Mouse (Mus musculus) frontal cortex, adult 2 months (tissue): ENCODE measurements around the gene Dock4. TPM values are rescaled to one million over a fixed set of nuclear protein-coding genes. Genes with fewer than 3 reads are reported as not detected.

Experiments
- DNase-seq, 2 experiments: peaks; one replicate each; pipeline ENCODE4 v3.0.0; 2022; ENCODE audit warnings: low spot score in 1 of 2; ENCODE audit errors: extremely low spot score in 1 of 2
- polyA plus RNA-seq: library from polyadenylated mRNA; depleted of rRNA; stranded (reverse); fragments of >200 nt; gene quantifications from 2 replicates; pipeline ENCODE4 v1.2.3, GENCODE M21; 2012; rRNA removed

Dock4 gene
- 26.9 and 28.8 TPM in 2 replicates for polyA plus RNA-seq

DNA sequence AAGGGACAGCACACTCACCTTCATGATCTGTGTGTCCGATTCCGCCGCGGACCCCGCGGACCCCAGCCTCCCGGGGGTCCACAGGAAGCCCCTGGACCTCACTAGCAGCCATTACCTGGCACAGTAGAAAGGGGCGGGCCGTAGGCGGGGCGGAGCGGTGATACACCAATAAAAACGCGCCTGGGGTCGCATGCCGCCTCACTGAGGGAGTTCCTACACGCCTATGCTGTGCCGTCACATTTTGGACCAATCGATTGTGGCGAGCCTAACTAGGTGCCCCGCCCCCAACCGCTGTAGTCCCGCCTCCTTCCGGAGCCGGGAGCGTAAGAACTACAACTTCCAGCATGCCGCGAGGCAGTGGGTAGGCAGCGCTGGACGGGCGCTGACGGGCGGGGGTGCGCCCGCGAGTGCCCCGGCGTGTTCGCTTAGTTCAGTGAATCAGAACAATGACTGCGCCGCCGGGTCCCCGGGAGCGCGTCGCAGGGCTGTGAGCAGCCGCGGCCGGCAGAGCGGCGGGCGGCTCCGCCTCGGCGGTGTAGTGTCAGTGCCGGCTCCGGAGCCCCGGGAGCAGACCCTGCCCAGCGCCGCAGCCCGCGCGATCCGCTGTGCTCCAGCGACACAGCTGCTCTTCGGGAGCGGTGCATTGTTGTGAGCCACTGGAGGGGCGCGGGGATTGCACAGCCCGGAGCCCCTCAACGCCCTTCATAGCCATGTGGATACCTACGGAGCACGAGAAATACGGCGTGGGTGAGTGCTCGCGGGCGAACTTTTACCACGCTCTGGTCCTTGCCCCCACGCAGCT lies at the start of gene Dock4, which contains the start of gene Zfp277:
Gene Dock4 (plus strand): TSS at position 305 of the 802 bp plus-strand sequence.
Gene Zfp277 (minus strand): TSS at position 255 of the 802 bp plus-strand sequence.
- DNase-seq, result peak; percentile 99 to 100

DNA sequence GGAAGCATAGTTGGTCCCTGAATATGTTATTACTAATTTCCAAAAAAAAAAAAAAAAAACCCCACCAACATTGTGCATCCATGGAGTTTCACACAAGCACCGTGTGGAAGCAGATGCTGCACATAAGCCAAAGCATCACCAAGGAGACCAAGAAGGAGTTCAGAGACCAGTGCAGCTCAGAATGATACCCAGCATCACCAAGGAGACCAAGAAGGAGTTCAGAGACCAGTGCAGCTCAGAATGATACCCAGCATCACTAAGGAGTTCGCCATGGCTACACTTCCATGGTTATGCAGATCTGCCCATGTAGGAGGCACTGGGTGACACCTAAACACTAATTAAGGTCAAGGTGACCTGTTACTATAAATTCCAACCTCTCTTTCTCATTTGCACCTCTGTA lies 46.8 kb upstream of the Dock4 start:
- no peak for DNase-seq

DNA sequence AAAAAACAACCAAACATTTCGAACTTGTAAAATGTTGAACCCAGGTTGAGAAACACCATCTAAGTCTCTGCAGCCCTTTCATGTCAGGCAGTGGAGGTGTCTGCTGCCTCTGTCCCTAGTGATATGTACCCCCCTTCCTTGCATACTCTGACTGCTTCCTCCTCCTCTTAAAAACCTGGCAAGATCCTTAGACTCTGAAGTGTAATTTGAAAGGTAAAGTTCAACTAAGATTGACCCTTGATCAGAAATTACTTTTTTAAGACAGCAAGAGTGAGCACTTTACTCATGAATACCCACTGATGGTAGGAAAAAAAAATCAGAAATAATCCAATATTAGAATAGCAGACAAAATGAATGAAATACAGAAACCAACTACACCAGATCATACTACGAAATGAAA lies 46.4 kb upstream of the Dock4 start:
- DNase-seq, result no peak

DNA sequence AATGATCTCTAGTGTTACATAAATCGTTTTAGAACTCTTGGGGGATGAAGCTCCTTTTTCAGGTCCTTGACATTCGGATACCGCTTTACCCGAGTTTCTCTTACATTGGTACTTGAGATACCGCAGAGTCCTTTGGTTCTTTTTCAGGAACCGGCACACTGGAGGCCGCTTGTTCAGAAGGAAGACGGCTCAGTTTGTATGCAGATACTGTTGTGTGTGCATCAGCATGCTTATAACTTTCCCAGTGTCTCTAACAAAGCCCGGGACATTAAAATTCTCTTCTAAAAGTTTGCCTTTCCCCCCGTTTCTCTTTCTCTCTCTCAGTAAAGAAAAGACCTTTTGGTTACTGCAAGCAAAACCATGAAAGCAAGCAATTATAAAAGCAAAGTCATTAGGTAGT lies 45.9 kb upstream of the Dock4 start:
- DNase-seq, result no peak

DNA sequence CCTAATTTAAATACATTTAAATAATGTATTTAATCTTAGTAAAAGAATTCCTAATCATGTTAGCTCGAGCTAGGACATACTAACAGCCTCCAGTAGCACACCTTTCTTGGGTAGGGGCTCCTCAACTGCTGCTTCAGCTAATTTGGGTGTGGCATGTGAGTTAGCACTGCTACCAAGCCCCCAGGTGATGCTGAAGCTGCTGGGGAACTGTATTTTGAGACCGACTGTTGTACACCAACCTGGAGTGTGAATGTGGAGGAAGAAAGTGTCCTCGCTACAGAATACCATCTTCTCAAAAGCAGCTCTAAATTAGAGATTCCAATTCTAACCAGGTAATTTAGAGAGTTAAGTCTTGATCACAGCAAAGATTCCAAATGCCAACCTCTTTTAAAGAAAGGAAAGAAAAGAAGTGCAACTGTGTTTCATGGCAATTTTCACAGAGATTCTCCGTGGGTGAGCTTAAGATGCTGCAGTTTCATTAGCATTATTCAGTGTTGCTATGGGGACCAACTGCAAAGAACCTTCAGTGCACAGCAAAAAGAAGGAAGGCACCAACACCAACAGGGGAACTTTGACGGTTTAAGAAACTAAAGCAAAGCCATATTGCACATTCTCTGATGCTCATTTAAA lies 31.0 kb upstream of the Dock4 start:
- DNase-seq, result peak; percentile 42 to 71

DNA sequence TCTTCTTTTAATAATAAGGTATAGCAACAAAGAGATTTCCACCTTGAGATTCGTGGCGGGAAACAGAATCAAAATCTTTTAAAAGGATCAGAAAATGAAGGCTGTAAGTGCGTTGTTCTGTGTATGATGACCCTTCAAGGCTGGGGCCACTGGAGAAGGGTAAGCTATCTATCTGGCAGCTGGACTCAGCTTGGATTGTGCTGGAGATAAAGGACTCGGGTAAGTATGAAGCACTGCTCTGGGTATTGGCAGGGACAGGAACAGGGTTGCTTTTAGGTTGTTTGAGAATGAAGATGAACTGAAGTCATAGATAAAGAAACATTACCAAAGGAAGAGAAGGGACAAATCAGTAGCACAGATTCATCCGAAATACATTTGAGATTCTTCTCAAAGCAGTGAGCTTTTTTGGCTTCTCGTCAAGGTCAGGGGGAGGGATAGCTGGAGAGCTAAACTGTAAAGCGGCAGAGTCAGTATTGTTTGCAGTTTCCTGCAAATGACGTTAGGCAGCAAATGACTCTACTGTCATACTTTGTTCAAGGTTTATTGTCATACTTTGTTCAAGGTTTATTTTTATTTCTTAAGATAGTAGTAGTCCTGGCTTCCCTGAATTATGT lies 30.3 kb upstream of the Dock4 start:
- no peak for DNase-seq

DNA sequence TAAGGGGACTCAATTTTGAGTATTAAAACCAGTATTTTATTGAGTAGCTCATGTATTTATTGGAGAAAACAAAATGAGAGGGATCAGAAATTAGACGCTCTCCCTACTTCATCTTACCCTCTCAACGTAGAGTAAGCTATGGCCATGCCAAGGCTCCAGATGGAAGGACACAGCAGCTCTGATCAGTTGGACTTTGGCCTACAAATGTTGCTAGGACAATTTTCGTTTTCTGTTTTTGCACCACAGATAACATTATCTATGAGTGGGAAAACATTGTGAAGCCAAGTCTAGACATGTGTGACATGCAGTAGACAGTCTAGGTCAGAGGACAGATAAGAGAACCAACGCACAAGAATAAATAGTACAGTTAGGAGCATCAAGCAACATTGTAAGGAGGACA lies 28.5 kb upstream of the Dock4 start:
- DNase-seq, result no peak

DNA sequence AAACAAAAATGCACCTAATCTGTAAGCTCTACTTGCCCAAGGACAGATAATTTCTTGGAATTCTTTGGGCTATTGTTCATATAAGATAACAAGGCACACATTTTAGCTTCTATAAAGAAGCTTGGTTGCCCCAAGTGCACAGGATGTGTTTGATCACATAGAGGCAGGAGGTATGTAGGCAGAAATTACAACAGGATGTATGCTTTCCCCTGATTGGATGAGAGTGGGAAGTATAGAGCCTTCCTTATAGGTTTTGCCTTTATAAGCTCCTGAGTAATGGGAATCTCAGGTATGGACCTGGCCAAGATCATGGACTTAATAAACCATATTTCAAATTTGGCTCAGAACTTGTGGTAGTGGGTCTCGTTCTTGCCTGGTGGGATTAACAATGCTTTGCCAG lies 20.8 kb upstream of the Dock4 start:
- DNase-seq, result no peak

DNA sequence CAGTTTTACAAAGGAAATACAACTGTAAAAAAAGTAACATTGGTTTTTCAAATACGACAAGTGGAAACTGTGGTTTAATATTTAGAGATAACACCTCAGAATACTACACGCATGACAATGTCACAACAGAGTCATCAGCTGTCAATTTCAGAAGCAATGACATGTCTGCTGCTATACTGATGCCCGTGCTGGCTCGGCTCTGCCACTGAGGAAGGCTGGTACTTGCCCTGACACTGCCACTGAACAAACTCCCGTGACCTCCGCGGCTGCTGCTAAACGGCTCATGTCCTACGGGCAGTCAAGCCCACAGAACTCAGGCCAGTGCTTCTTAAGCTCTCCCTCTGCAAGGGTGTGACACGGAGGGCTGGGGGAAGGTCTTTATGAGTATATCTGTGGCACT lies 18.1 kb upstream of the Dock4 start:
- DNase-seq, result no peak

DNA sequence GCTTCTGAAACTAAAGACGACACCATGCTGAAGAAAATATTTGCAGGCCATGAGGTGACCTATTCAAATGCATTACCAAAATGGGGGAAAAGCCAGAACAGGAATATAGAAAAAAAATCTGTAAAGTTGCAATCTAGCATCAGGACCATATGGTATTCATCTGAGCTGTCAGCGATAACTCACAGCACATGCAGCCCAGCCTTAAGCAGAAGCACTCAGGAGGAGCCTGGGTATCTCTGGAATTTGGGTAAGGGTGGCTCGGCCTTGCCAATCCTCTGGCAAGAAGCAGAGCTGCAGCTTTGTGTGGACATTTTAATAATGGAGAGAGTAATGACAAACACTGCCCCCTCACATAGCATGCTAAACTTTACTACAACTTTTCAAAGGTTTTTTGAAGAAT lies 15.8 kb upstream of the Dock4 start:
- DNase-seq, result no peak

DNA sequence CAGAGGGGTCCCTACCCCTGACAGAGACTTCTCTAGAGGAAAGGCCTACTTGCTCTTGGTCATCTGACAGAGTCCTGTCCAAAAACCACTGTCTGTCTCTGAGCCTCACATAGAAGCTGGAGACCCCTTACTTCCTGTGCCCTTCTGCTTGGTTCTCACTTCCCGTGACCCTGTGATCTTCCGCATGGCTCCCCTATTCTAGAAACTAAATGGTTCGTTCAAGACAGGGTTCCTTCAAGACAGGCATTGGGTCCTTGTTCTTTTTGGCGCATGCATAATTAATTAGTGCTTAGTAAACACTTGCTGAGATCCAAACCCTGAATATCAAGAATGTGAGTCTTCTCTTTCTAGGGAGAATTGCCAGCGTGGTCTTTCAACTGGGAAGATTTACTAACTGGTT lies 14.7 kb upstream of the Dock4 start:
- no peak for DNase-seq

DNA sequence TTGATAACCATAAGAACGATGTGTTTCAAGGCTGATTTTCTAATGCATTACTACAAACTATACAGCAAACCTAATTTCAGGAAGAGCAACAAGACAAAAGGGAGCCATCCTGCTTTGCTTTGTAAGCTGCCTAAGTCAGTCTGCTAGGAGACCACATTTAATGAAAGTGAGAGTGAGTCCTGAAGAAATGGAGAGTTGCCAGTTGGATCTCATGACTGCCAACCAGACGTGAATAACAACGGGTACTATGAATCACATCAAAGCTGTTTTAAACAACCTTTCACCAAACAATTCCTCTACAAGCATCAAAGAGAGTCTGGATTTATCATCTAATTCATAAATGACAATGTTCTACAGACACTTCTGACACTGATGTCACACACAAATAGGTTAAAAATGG lies 11.7 kb upstream of the Dock4 start:
- peak in 1 of 2 experiments; percentile 35 for DNase-seq

DNA sequence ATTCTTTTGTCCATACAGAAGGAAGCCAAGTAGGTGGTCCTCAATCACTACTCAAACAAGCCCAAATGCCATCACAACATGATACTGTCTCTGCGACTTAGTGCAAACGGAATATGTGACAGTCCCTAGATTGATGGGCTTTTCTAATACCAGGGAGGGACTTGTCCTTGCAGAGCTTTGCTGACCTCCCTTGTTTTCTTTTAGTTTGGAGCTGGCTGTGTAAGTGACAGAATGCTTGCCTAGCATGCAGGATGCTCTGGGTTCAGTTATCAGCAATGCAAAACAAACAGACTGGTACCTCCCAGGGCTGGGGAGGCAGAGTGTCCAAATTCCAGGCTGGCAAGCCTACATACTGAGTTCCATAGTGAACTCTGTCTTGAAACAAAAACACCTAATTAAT lies 7.7 kb upstream of the Dock4 start:
- DNase-seq, result no peak

DNA sequence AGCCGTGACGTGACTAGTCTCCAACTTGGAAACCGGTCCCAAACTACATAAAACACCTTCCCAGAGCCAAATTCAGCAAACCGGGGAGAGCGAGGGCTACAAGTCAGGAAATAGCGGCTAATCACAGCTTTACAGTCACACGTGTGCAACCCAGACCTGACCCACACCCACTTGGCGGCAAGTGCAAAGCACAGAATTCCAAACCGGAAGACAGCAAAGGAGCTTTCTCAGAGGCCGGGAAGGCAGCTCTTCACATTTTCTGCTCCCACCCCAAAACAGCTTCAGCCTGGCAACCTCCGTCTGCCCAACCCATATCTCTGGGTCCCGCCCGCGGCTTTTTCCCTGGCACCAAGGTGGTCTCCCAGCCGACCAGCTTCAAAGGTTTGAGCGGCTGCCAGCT lies 546 bp upstream of the Dock4 start:
- DNase-seq, result no peak

DNA sequence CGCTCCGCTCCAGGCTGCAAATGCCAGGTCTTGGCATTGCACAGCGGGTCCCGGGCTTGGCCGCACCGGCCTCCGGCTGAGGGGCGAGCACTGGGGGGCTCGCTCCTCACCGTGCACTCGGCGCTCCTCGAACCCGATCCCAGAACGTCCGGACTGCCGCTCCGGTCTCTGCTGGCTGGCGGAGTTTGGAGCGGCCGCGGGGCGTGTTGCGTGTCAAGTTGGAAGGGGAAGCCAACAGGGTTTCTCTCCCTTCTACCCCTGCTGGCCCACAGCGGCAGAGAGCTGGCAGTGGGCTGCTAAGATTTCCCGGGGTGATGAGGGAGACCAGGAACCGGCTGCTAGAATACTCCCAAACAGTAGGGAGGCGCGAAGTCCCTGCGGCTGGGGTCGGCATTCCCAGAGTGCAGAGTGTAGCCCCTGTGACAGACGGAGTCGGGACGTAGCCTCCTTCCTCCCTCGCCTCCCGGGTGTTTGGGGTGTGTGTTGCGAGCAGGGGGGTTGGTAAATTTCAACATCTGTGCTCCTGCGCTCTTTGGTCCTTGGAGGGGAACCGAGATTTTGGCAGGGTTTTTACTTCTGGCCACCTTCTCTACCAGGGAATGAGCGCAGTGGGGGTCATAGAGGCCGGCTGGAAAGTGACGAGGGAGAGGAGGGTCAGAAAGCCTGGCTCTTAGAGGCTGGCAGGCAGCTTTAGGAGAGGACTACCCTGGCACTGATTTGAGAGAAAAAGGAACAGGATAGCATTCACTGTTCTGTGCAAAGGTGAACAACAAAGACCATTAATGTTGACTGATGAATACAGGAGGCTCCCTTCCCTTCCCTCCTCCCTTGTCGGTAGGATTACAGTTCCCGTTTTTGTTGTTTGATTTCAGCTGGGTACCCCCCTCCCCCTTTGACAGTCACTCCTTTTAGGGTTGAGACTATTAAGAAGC lies 964 bp downstream of the Dock4 start:
- DNase-seq, result peak in 1 of 2 experiments; percentile 40

DNA sequence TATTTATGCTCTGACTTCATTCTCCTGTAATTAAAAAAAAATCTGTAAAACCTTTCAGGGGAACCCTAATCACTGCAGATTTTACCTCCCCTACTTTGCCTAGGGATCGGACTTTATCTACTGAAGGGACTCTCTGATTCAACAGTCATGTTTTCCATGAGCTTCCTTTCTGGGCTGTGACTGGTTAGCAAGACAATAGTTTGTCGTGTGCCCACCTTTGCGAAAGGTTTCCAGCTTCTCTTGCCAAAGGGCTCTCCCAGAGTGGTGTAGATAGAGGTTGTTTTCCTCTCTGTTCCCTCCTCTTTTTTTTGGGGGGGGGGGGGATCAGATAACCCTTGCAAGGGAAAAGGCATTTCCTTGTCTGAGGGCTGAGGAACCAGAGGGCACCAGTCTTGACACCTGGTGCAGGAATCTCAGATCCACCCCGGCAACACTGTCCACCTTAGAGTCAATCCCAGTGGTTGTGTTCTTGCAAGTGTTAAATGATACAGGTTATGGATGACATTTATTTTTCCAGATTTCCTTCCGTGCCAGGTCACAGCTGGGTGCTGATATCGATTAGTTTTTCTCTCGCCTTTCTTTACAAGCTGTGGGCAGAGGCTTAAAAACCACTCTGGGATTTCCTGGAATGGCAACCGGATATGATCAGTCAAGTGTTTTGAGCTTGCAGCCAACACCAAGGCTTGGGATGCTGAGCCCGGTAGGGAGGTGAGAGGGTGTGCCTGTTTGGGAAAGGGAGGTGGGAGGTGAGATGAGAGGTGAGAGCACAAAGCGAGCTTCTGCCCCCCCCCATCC lies 2.0 kb downstream of the Dock4 start:
- no peak for DNase-seq

DNA sequence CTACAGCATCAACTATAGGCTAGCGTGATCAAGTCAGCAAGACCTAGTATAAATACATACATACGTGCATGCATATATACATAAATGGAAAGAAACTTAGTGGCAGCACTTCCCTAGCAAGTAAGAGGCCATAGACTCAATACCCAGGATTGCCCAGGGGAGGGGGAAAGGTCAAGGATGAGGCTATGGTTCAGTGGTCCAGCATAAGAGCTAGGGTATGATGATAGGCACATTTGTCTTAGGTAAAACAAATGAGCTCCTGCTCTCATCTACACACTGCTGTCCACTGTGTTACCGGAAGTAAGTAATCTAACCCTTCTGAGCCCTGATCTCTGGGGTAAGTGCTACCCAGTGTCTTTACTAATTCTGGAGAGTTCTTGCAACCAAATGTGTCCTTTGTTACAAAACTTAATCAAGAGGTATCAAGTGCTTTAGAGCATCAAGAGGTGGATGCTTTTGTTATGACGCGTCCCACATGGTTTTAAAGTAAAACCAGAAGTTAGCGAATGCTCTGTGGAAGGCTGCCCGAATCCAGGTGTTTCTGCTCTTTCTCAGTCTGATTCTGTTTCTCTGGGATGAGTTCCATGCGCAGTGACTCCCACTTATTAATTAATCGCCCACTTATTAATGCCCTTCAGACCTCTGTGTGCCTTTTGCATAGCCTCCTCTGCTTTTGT lies 3.5 kb downstream of the Dock4 start:
- DNase-seq, result no peak

DNA sequence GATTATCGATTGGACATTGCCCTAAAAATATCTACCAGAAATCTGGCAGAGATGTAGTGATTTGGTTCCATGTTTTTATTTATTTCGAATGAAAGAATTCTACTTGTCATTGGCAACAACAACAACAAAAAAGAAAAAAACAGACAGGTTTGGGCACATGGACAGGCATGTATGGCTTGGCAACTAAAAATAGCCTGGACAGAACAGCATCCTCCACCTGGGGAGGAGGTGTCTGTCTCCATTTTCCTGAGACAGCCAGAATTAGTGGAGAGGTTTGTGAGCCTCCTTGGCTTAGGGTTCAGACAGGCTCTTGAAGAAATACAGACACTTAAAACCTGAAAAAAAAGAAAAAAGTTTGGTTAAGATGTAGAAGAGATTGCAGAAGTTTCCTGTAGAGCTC lies 10.8 kb downstream of the Dock4 start:
- no peak for DNase-seq

DNA sequence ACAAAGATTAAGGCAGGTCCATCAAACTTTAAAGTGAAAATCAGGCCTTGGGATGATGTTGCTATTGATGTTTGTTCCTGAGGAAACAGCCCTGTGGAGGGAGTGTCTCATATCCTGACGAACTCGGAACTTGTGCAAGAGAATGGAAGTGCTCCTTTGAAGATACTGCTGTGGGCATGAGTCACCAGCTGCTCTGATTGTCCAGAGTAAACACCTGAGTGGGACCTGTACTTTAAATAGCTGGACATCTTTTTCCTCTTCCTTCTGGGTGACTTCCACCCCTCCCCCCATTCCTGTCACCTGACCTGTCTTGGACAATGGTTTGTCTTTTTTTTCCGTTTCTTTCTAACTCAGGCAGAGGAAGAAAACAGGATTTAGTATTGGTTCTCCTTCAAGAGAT lies 13.2 kb downstream of the Dock4 start:
- no peak for DNase-seq
